Mouse (Mus musculus) adrenal gland, adult 18-20 months (tissue): ENCODE results near the gene Abhd13. TPM values are rescaled to one million over a fixed set of nuclear protein-coding genes. Genes with fewer than 3 reads are reported as not detected.

Experiments used
- DNase-seq, 2 experiments: peaks; one replicate each; pipeline ENCODE4 v3.0.0; 2021 to 2022; ENCODE audit warnings: low spot score in 2 of 2
- long read RNA-seq, 2 experiments: library from polyadenylated mRNA; stranded (forward); transcript quantifications; one replicate each; pipeline ENCODE4 v2.0.0; 2021
- total RNA-seq, 2 experiments: library from RNA; stranded (reverse); gene quantifications; 1 replicate in 1 of 2; 2 replicates in 1 of 2; pipeline ENCODE4 v1.2.3; 2021

Gene Abhd13
- total RNA-seq: 10 to 100 TPM; 18.7 to 22.3 TPM
- long read RNA-seq, experiment 1, full-length matches to known transcripts: 15 of 17 reads
- long read RNA-seq, experiment 1, partial matches to known transcripts: 0 of 17 reads
- long read RNA-seq, experiment 1, other reads (novel, unspliced or antisense): 2 of 17 reads
- long read RNA-seq, experiment 2, full-length matches to known transcripts: 24 of 33 reads
- long read RNA-seq, experiment 2, partial matches to known transcripts: 0 of 33 reads
- long read RNA-seq, experiment 2, other reads (novel, unspliced or antisense): 9 of 33 reads

DNA sequence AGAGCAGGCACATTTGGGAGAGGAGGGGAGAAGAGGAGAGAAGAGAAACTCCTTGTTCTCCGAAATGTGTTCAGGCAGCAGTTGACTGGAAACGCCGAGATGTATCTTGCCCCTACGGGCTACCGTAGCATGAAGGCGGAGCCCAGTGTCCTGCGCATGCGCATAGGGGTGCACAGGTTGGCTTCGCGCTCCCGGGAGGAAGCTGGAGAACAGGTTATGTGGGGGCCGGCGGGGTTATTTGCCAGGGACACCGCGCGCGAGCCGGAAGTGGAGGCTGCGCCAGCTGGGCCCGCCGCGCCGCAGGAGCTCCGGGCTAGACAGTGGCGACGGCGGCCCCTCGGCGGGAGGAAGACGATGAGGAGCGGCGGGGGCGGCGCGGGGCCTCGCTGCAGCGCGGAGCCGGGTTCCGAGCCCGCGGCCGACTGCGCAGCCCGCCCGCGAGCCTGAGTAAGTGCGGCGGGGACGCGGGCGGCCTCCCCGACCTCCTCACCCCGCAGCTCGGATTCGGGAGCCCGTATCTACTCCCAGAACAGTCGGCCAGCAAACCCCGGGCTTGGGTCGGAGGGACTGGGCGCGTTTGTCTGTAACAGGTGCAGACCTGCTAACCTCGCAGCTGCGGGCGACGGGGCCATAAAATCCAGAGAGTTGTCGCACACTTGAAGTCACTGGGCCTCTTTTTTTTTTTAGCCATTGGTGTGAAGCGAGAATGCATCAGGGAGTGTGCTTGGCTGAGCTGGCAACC is at the start of gene Abhd13, which contains the start of gene Lig4:
Gene Abhd13, plus strand, starts transcription at position 135 of the 742 bp plus-strand sequence.
Gene Lig4, minus strand, starts transcription at position 114 of the 742 bp plus-strand sequence.
- peak; percentile 100 for DNase-seq

GRCm38 (mm10) chr8:9929746-9930445 is 47.6 kb upstream of the Abhd13 start:
- no peak for DNase-seq

- no peak for DNase-seq
Observed at GRCm38 (mm10) chr8:9932711-9933110, 44.8 kb upstream of the Abhd13 start.

GRCm38 (mm10) chr8:9934891-9935565 is 42.5 kb upstream of the Abhd13 start:
- peak; percentile 21 to 26 for DNase-seq

DNA sequence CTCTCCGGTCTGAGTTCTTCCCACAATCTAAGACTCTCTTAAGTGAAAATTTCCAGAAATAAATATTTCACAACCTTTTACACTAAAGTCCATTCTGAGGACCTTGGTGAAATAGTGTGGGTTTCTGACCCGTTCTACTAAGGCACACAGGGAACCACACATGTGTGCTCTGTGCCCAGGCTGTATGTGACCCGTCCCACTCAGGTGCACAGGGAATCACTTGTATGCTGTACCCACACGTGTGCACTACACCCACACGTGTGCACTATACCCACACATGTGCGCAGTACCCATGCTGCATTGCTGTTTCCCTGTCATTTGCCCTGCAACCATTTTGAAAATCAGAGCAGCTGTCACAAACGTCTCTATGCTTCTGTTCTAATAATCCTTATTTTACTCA is 41.9 kb upstream of the Abhd13 start:
- DNase-seq: no peak

- DNase-seq: no peak
Observed at GRCm38 (mm10) chr8:9949134-9949890, 28.2 kb upstream of the Abhd13 start.

GRCm38 (mm10) chr8:9958338-9958737 is 19.2 kb upstream of the Abhd13 start:
- no peak for DNase-seq

DNA sequence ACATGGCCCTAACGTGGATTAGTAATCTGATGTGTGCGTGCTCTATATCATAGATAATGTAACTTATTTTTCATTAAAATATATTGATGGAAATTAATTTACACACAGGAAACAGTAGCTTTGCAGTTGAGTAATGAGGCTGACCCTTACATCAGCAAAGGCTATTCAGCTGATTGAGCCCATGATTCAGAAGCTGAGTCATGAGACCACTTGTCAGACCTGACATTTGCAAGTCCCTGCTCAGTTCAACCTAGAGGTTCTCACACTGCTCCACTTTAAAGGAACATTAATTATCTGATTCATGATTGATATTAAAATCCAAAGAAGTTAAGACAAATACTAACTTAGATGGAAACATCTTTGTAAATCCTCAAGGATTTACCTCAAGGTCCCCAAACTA is 17.6 kb upstream of the Abhd13 start:
- DNase-seq: no peak

GRCm38 (mm10) chr8:9971866-9972265 is 5.6 kb upstream of the Abhd13 start:
- no peak for DNase-seq

GRCm38 (mm10) chr8:9975276-9975675 is 2.2 kb upstream of the Abhd13 start:
- DNase-seq: no peak

- DNase-seq: peak; percentile 94 to 97
Observed at GRCm38 (mm10) chr8:9975898-9976611, 1.5 kb upstream of the Abhd13 start.

DNA sequence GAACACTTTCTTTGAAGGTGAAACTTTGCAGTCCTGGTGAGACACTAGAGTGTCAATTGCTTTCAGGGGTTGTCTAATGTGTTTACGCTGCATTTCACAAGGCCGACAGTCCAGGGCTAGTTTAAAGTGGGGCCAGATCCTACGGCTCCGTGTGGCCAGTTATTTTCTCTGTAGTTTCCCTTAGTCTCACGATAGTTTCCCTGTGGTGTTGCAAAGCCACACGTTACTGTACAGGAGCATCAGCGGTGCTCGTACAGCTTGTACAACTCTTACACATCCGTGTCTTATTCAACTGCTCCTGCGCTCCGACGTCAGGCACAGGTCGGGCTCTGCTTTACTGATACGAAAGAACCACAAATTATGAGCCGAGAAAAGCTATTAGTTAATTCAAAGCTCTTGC is 491 bp upstream of the Abhd13 start:
- DNase-seq: no peak

DNA sequence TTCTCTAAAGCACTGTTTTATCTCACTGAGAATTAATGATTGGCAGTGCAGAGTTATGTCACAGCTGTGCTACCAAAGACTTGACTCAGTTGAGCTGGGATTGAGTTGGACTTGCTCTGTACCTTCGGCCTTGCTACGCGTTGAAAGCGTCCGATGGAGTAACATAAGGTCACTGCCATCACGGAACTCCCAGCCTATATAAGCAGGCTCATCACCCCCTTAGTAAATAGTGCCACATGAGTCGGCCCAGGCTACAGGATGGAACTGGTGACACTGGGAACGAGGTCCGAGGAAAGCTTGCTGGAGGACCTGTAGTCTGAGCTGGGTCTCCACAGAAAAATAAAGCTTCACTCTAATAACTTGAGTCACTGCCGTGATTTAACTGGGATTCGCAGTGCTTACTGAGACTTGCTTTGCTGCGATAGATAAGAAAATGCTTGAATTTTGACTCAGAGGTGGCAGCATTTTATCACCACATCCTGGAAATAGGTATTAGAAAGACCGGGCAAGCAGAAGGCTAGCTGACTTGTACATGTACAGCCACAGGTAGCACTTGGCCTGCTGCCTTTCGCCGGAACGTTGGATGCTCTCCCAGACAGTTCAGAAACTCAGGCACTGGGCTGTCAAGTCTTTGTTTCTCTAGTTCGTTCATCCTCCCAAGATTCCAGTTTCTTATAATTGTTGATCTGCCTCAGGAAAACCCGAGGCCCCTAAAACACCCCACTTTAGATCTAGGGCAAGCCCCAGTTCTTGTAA is 1.1 kb downstream of the Abhd13 start:
- DNase-seq: no peak

DNA sequence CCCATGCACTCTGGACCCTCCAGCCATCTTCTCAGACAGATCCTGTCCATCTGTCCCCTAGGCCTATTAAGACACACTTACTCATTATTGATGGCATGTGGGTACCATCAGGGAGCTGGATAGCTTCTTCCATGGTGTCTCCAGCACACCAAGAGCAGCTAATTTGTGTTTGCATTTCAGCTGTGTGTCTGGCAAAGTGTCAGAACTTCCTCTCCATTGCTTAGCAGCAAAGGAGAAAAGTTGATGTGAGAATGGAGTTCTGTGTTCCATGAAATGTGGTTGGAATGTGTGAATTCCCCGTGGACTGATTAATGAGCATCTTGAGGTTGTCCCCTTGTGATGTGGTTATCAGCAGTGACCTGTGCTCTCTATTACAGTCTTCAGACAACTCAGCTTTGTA is 2.2 kb downstream of the Abhd13 start:
- DNase-seq: no peak

- no peak for DNase-seq
Observed at GRCm38 (mm10) chr8:9980188-9980587, 2.7 kb downstream of the Abhd13 start.

DNA sequence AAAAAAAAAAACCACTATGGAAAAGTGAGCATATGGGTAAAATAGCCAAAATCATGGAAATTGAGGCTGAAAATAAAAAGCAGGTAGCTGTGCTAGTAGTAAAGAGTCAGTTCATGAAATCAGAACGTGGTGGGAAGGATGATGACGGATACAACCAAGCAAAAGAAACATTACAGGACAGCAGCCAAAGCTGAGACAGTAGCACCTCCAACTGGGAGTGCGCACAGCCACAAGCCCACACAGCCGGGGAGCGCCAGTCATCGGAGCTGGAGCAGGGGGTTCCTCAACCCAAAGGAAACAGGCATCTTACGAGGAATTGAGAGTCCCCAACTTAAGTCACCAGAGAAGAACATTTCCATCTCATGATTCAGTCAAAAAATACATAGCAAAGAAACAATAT is 26.6 kb downstream of the Abhd13 start:
- DNase-seq: no peak

GRCm38 (mm10) chr8:10006156-10006985 is 28.9 kb downstream of the Abhd13 start, which contains the start of gene Tnfsf13b:
TSS of gene Tnfsf13b (plus strand) at chr8:10006467.
- DNase-seq: peak in 1 of 2 experiments; percentile 26

DNA sequence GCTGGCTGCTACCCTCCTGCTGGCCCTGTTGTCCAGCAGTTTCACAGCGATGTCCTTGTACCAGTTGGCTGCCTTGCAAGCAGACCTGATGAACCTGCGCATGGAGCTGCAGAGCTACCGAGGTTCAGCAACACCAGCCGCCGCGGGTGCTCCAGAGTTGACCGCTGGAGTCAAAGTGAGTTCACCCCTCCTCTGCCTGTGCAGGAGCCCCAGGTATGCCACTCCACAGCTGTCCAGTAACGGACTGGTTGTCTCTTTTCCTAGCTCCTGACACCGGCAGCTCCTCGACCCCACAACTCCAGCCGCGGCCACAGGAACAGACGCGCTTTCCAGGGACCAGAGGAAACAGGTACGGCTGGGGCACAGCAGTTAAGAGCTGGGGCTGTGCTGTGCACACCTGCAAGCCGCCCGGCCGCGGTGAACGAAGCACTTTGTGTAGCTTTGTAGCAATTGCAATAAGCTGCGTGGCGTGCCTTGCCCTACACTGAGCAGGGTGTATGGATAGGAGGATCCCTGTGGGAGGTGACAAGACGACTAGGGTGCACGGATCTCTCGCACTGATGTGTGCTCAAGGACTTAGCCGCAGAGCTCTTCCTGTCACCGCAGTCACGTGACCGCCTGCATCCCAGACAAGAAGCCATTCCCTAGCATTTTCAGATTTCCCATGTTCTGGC is 29.6 kb downstream of the Abhd13 start:
- DNase-seq: peak; percentile 23 to 35
